Mouse (Mus musculus): ENCODE results near the gene Vmn1r54. TPM values are rescaled to one million over a fixed set of nuclear protein-coding genes. Genes with fewer than 3 reads are reported as not detected.
"Not testable (repeated sequence)": the region's sequence is repeated elsewhere in the genome, so short reads cannot be mapped to it uniquely, and the experiment has no call there.

The Vmn1r54 gene
- polyA plus RNA-seq (2012; ENCODE audit: insufficient read depth, insufficient read length, missing spikeins), result not detected in 2 replicates

- H3K27ac ChIP-seq (replicated peaks; ENCODE audit: low read depth, low read length), result no peak within 1 kb of the TSS
- H3K4me3 ChIP-seq (ENCODE audit: insufficient read depth, low read depth, low read length), result no peak within 1 kb of the TSS
- H3K4me1 ChIP-seq (ENCODE audit: control insufficient read depth, insufficient read depth, insufficient read length, low read length), result no peaks in the 10 kb centered on the region
These were observed at the start of gene Vmn1r54 for GRCm38 (mm10) chr6:90246000-90246399. Vmn1r54 (plus strand) TSS chr6:90246300.

DNA sequence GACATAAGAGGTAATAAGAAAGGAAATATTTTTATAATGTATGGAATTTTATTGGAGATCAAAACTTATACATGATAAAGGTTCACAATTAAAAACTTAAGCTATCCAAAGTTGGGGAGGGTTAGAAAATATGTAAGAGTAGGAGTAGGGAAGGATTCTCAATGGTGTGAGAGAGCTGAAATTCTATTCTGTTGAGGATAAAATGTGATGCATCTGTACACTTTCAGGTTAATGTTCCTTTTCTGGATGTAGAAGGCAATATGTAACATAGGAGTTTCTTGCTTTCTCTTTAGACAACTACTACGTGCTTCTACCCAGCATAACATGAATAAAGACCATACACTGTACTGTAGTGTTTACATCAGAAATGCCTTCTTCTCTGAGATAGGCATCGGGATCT, 43.6 kb upstream of the Vmn1r54 start, which contains the start of gene V1ra8:
Gene V1ra8 (plus strand): TSS at position 301 of the 400 bp plus-strand sequence.
- not testable (repeated sequence) for H3K4me3 ChIP-seq (ENCODE audit: insufficient read depth, low read depth, low read length); H3K4me1 ChIP-seq (ENCODE audit: control insufficient read depth, insufficient read depth, insufficient read length, low read length); H3K27ac ChIP-seq (replicated peaks; ENCODE audit: low read depth, low read length)

GRCm38 (mm10) chr6:90224338-90224737, 21.8 kb upstream of the Vmn1r54 start, which contains the start of gene Vmn1r53:
Vmn1r53 (minus strand) TSS chr6:90224438.
- Histone ChIP-seq H3K4me3 (ENCODE audit: insufficient read depth, low read depth, low read length) (no peak within 1 kb of the TSS), H3K4me1 (ENCODE audit: control insufficient read depth, insufficient read depth, insufficient read length, low read length) (no peaks in the 10 kb centered on the region), H3K27ac (replicated peaks; ENCODE audit: low read depth, low read length) (no peak within 1 kb of the TSS)

GRCm38 (mm10) chr6:90232114-90232513, 14.0 kb upstream of the Vmn1r54 start:
- not testable (repeated sequence) for H3K4me3 ChIP-seq (ENCODE audit: insufficient read depth, low read depth, low read length); H3K4me1 ChIP-seq (ENCODE audit: control insufficient read depth, insufficient read depth, insufficient read length, low read length); H3K27ac ChIP-seq (replicated peaks; ENCODE audit: low read depth, low read length)

DNA sequence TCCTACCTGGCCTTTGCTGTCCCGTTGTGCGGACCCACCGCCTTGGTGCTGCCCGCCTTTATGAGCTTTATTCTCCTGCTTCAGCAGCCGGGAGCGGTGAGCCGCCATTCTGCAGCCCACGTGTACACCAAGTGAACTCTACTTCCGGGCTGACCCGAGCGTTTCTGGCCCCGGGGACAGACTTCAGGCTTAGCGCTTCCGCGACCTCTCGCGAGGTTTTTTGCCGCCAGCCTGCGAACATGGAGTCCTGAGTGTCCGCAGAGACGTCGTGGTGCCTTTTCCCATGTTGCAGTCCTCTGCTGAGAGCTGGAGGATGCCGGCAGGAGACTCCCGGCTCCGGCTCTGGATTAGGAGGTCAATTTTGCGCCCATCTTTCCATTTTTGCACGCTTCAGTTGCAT, 13.4 kb upstream of the Vmn1r54 start:
- Histone ChIP-seq H3K4me3 (ENCODE audit: insufficient read depth, low read depth, low read length) (no peak overlapping the region), H3K27ac (replicated peaks; ENCODE audit: low read depth, low read length) (no peak overlapping the region), H3K4me1 (ENCODE audit: control insufficient read depth, insufficient read depth, insufficient read length, low read length) (no peaks in the 10 kb centered on the region)

- Histone ChIP-seq H3K4me1 (ENCODE audit: control insufficient read depth, insufficient read depth, insufficient read length, low read length) (no peaks in the 10 kb centered on the region), H3K4me3 (ENCODE audit: insufficient read depth, low read depth, low read length) (no peak overlapping the region), H3K27ac (replicated peaks; ENCODE audit: low read depth, low read length) (no peak overlapping the region)
These were observed 2.1 kb upstream of the Vmn1r54 start for GRCm38 (mm10) chr6:90244019-90244418.

GRCm38 (mm10) chr6:90288265-90288664, 42.2 kb downstream of the Vmn1r54 start:
- no peak overlapping the region for H3K4me3 ChIP-seq (ENCODE audit: insufficient read depth, low read depth, low read length)
- no peak overlapping the region for H3K27ac ChIP-seq (replicated peaks; ENCODE audit: low read depth, low read length)
- no peaks in the 10 kb centered on the region for H3K4me1 ChIP-seq (ENCODE audit: control insufficient read depth, insufficient read depth, insufficient read length, low read length)

GRCm38 (mm10) chr6:90300919-90301318, 54.8 kb downstream of the Vmn1r54 start, which contains the start of gene BC048671:
BC048671 (plus strand) TSS chr6:90301219.
- no peaks in the 10 kb centered on the region for H3K4me1 ChIP-seq (ENCODE audit: control insufficient read depth, insufficient read depth, insufficient read length, low read length)
- H3K4me3 ChIP-seq (ENCODE audit: insufficient read depth, low read depth, low read length), result no peak within 1 kb of the TSS
- no peak within 1 kb of the TSS for H3K27ac ChIP-seq (replicated peaks; ENCODE audit: low read depth, low read length)

DNA sequence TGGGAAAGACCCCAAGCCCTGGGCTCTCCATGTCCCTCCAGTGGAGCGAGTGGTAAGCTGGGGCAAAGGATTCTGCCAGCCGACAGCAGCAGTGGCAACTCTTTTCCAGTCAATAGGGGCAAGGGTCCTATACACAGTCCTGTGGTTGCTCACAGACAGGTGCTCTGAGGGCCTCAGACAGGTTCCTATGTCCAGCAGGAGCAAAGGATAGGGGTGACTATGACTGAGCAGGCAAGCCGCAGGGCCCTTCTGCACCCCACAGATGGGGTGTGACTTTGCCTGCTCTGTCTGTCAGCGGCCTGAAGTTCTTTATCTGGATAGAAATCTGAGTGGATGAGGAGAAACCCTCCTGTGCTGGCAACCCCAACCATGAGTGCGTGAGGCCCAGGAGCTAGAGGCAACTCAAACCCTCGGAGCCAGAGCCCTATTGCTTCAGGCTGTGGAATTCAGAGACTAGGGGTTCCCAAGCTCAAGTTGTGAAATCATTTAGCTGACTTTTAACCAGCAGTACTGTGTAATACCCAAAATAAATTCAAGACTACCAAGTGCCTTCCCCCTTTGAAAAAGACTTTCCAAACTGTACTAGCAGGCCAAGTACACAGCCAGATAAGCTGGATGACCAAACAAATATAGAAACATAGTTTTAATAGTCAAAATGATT, 60.3 kb downstream of the Vmn1r54 start:
- Histone ChIP-seq H3K4me1 (ENCODE audit: control insufficient read depth, insufficient read depth, insufficient read length, low read length) (no peaks in the 10 kb centered on the region), H3K27ac (replicated peaks; ENCODE audit: low read depth, low read length) (no peak overlapping the region), H3K4me3 (ENCODE audit: insufficient read depth, low read depth, low read length) (no peak overlapping the region)

DNA sequence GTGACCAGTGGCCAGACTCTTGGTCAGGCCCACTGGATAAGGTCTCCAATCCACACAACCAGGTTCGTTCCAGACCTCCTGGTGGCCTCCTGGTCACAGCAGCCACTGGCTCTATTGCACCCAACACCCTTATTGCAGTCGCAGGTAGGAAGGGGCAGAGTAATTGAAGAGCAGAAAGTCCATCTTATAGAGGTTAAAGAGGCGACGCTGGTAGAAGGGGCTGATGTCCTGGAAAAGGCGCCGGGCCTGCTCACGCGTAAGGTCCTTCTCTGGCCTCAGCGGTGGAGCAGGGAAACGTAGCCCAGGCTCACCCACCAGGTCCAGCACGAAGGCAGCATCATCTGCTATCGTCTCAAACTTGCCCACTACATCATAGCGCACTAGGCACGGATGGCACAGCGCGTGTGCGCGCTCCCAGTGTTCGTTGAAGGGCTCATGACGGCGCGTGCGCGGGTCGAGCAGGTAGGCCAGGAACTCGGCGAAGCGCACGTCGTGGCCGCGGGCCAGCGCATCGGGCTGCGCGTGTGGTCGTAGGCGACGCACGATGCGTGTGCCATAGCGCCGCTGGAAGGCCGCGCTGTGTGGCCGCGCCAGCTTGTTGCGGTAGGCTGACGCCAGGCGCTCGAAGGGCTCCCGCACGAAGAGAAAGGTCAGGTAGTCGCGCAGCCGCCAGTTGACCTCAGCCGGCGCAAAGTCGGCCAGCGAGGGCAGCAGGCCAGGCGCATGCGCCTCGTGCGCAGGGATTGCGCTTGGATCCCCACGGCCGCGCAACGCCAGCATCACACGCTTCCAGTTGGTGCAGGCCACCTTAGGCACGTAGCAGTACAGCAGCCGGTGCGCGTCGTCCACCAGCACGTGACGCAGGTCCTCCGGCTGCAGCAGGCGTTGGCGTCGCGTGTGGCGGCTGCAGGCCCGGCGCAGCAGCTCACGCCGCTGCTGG, 63.0 kb downstream of the Vmn1r54 start:
- H3K27ac ChIP-seq (replicated peaks; ENCODE audit: low read depth, low read length), result no peak overlapping the region
- no peaks in the 10 kb centered on the region for H3K4me1 ChIP-seq (ENCODE audit: control insufficient read depth, insufficient read depth, insufficient read length, low read length)
- no peak overlapping the region for H3K4me3 ChIP-seq (ENCODE audit: insufficient read depth, low read depth, low read length)

DNA sequence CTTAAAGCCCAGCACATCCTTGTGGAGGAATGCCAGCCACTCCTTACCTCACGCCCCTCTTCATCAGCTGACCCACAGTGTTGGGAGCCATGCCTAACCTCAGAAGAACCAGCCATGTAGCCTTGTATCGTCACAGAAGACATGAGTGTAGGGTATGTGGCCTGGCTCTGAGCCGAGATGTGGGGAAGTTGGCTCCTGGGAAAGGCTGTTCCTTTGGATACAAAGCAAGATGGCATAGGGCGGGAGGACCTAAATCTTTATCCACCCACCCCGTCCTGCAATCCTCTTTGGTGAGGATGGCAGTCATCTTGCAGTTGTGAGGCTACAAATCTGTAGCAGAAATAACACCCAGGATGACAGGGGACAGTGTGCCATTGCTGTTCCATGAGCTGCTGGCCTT, 69.9 kb downstream of the Vmn1r54 start:
- Histone ChIP-seq H3K27ac (replicated peaks; ENCODE audit: low read depth, low read length) (no peak overlapping the region), H3K4me3 (ENCODE audit: insufficient read depth, low read depth, low read length) (no peak overlapping the region), H3K4me1 (ENCODE audit: control insufficient read depth, insufficient read depth, insufficient read length, low read length) (no peaks in the 10 kb centered on the region)

GRCm38 (mm10) chr6:90317510-90318258, 71.6 kb downstream of the Vmn1r54 start:
- Histone ChIP-seq H3K4me3 (ENCODE audit: insufficient read depth, low read depth, low read length) (no peak overlapping the region), H3K27ac (replicated peaks; ENCODE audit: low read depth, low read length) (no peak overlapping the region), H3K4me1 (ENCODE audit: control insufficient read depth, insufficient read depth, insufficient read length, low read length) (no peaks in the 10 kb centered on the region)

DNA sequence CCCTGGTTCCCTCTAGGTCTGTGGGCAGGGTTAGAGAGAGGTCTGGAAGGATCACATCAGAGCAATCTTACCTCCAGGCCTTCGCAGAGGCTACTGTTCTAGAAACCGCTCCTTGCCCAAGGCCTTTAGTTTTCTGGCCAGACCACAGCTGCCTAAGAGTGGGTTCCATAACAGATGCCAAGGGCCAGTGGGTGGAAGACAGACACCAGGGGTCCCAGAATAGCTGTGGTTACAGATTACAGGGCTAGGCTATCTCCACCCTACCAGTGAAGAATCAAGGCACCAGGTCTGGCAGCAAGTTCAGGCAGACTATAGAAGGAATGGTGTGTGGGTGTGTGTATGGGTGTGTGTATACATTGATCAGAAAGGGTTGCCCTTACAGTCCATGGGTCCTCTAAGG, 72.9 kb downstream of the Vmn1r54 start:
- no peak overlapping the region for H3K27ac ChIP-seq (replicated peaks; ENCODE audit: low read depth, low read length)
- no peak overlapping the region for H3K4me3 ChIP-seq (ENCODE audit: insufficient read depth, low read depth, low read length)
- no peaks in the 10 kb centered on the region for H3K4me1 ChIP-seq (ENCODE audit: control insufficient read depth, insufficient read depth, insufficient read length, low read length)

- H3K27ac ChIP-seq (replicated peaks; ENCODE audit: low read depth, low read length), result no peak overlapping the region
These were observed 73.5 kb downstream of the Vmn1r54 start for GRCm38 (mm10) chr6:90319475-90320191.

More at GRCm38 (mm10) chr6:90319475-90320191, 73.5 kb downstream of the Vmn1r54 start:
- Histone ChIP-seq H3K4me3 (ENCODE audit: insufficient read depth, low read depth, low read length) (no peak overlapping the region), H3K4me1 (ENCODE audit: control insufficient read depth, insufficient read depth, insufficient read length, low read length) (no peaks in the 10 kb centered on the region)
